Mouse (Mus musculus) layer of hippocampus, postnatal 36 days (tissue): Measurements from ENCODE around the gene Secisbp2. TPM values are rescaled to one million over a fixed set of nuclear protein-coding genes. Genes with fewer than 3 reads are reported as not detected.

Source experiments
- total RNA-seq, 2 experiments: library from RNA; stranded (reverse); gene quantifications; 2 replicates each; pipeline ENCODE4 v1.2.3; 2021

Secisbp2 gene
- total RNA-seq, 2 experiments from 2014 or later, result 18.2 to 19.7 TPM

Other genes starting within 250 kb of the Secisbp2 start
- 1 to 10 TPM; 5.5 to 6.0 TPM for gene S1pr3, start 243.1 kb upstream of the Secisbp2 start, total RNA-seq
- gene Shc3, start 82.3 kb upstream of the Secisbp2 start, total RNA-seq, result 100 to 1,000 TPM; 120 to 131 TPM
- gene Cks2, start 6.5 kb upstream of the Secisbp2 start, total RNA-seq, result 1 to 10 TPM; 1.2 to 2.9 TPM
- gene Sema4d, start 142.1 kb downstream of the Secisbp2 start, total RNA-seq, result 100 to 1,000 TPM in 1 of 2 experiments, 10 to 100 TPM in 1; 96.5 to 108 TPM
- 10 to 100 TPM; 19.9 to 22.3 TPM for gene Gadd45g, start 195.0 kb downstream of the Secisbp2 start, total RNA-seq